ENCODE assay signal across 7 mouse cellular contexts in the genomic region with DNA sequence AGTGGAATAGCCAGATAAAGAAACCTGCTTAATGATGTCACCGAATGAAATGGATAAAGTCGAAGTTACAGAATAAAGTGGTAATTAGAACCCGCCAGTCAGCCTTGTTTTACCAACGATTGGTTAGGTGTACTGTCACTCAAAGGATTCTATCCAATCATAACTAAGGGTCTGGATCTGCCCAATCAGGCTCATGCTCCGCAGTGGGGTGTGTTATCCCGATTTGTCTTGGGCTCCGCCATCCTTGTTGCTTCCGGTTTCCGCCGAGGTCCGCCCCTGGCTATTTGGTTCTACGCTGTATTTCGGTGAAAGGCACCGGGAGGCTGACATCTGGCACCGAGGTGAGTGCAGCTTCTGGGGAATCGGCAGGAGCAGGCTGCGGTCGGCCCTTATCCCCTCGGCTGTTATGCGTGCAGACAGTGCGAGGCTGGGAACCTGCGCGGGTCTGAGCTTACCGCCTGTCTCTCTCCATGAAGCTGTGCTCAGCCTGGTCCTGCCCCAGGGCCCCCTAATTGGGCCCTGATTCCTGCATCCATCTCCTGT. TPM values are rescaled to one million over a fixed set of nuclear protein-coding genes. Genes with fewer than 3 reads are reported as not detected.
DNase-seq lines count a peak whose midpoint lies in the region; ATAC-seq and TF ChIP-seq lines count a peak whose summit lies in the region.

A gene (plus strand): TSS at position 240 of the 543 bp plus-strand sequence.

- peak; percentile 87 for DNase-seq in adrenal gland, postnatal 36 days
- DNase-seq in heart, adult 18-20 months = peak; percentile 97
- peak; percentile 99 for DNase-seq in kidney, adult 2 months
- DNase-seq in spleen, adult 2 months (ENCODE audit: low read depth in 1 of 2, low spot score in 2 of 2) = peak; percentile 77 to 99

- no peak for TF ChIP-seq POLR2A in kidney, adult 2 months (IDR thresholded peaks at IDR 0.05; ENCODE audit: low read depth, low read length)
- peak; percentile 13; the same call in 1 of the 2 replicates for TF ChIP-seq POLR2A in spleen, adult 2 months (IDR thresholded peaks at IDR 0.05; ENCODE audit: low read depth, low read length)

- no peak for TF ChIP-seq CTCF in kidney, adult 2 months (conservative IDR thresholded peaks at IDR 0.05; ENCODE audit: insufficient read depth, insufficient read length, low read depth, low read length)
- TF ChIP-seq CTCF in spleen, adult 2 months (IDR thresholded peaks at IDR 0.05; ENCODE audit: extremely low read depth, insufficient read depth, insufficient read length, insufficient replicate concordance) = no peak

- H3K27me3 ChIP-seq in embryonic facial prominence, embryonic 13.5 days = no peaks in the 10 kb centered on the region
- H3K27me3 ChIP-seq in kidney, adult 2 months (replicated peaks; ENCODE audit: control insufficient read depth, insufficient read depth, low read length) = no peaks in the 10 kb centered on the region
- H3K27me3 ChIP-seq in limb, embryonic 12.5 days = no peaks in the 10 kb centered on the region
- H3K27me3 ChIP-seq in midbrain, embryonic 15.5 days (replicated peaks) = no peaks in the 10 kb centered on the region
- H3K27me3 ChIP-seq in spleen, adult 2 months (ENCODE audit: control insufficient read depth, insufficient read depth, low read length) = no peaks in the 10 kb centered on the region

- H3K4me3 ChIP-seq in embryonic facial prominence, embryonic 13.5 days = peak within 1 kb of the TSS; percentile 83
- H3K4me3 ChIP-seq in kidney, adult 2 months (ENCODE audit: insufficient read depth, low read depth, low read length) = peak within 1 kb of the TSS; percentile 99
- H3K4me3 ChIP-seq in limb, embryonic 12.5 days (replicated peaks) = peak within 1 kb of the TSS; percentile 78
- H3K4me3 ChIP-seq in midbrain, embryonic 15.5 days = peak within 1 kb of the TSS; percentile 84
- peak within 1 kb of the TSS; percentile 72 for H3K4me3 ChIP-seq in spleen, adult 2 months (ENCODE audit: extremely low read depth, insufficient read depth, insufficient read length)

- peak within 1 kb of the TSS; percentile 69 for H3K27ac ChIP-seq in embryonic facial prominence, embryonic 13.5 days
- H3K27ac ChIP-seq in kidney, adult 2 months (ENCODE audit: insufficient read depth, low read depth, low read length) = peak within 1 kb of the TSS; percentile 26; the same call in 1 of the 2 replicates
- H3K27ac ChIP-seq in limb, embryonic 12.5 days = 0 out of 2 replicates have a peak within 1 kb of the TSS, but pooled peaks have one; percentile 42
- peak within 1 kb of the TSS; percentile 90 for H3K27ac ChIP-seq in midbrain, embryonic 15.5 days
- H3K27ac ChIP-seq in spleen, adult 2 months (ENCODE audit: insufficient read depth, low read length) = peak within 1 kb of the TSS; percentile 46; the same call in 1 of the 2 replicates

- peaks cover 27% of the 10 kb centered on the region for H3K36me3 ChIP-seq in embryonic facial prominence, embryonic 13.5 days
- no peaks in the 10 kb centered on the region; the same call in 1 of the 2 replicates for H3K36me3 ChIP-seq in kidney, adult 2 months (ENCODE audit: control insufficient read depth, insufficient read depth, low read length)
- peaks cover 33% of the 10 kb centered on the region for H3K36me3 ChIP-seq in limb, embryonic 12.5 days
- H3K36me3 ChIP-seq in midbrain, embryonic 15.5 days (replicated peaks) = peaks cover 21% of the 10 kb centered on the region
- H3K36me3 ChIP-seq in spleen, adult 2 months (ENCODE audit: control insufficient read depth, insufficient read depth, low read length) = peaks cover 4% of the 10 kb centered on the region; the same call in 1 of the 2 replicates

- peak; percentile 99 for ATAC-seq in embryonic facial prominence, embryonic 13.5 days (ENCODE audit: insufficient number of reproducible peaks, insufficient read depth, low FRiP score, low TSS enrichment, low read depth)
- ATAC-seq in limb, embryonic 12.5 days (ENCODE audit: insufficient number of reproducible peaks, insufficient read depth, low FRiP score, low TSS enrichment, low read depth) = peak; percentile 100
- peak; percentile 100 for ATAC-seq in midbrain, embryonic 15.5 days (replicated peaks)

- peak within 1 kb of the TSS; percentile 86 for H3K9ac ChIP-seq in embryonic facial prominence, embryonic 13.5 days
- H3K9ac ChIP-seq in limb, embryonic 12.5 days (replicated peaks) = peak within 1 kb of the TSS; percentile 84
- peak within 1 kb of the TSS; percentile 95 for H3K9ac ChIP-seq in midbrain, embryonic 15.5 days

- H3K4me2 ChIP-seq in embryonic facial prominence, embryonic 13.5 days = peak within 1 kb of the TSS; percentile 82
- peak within 1 kb of the TSS; percentile 84 for H3K4me2 ChIP-seq in limb, embryonic 12.5 days
- peak within 1 kb of the TSS; percentile 76 for H3K4me2 ChIP-seq in midbrain, embryonic 15.5 days

- peaks cover 6% of the 10 kb centered on the region for H3K4me1 ChIP-seq in embryonic facial prominence, embryonic 13.5 days
- no peaks in the 10 kb centered on the region for H3K4me1 ChIP-seq in kidney, adult 2 months (ENCODE audit: control insufficient read depth, insufficient read depth, low read length)
- peaks cover 6% of the 10 kb centered on the region for H3K4me1 ChIP-seq in limb, embryonic 12.5 days (replicated peaks)
- H3K4me1 ChIP-seq in midbrain, embryonic 15.5 days = peaks cover 15% of the 10 kb centered on the region
- no peaks in the 10 kb centered on the region; the same call in none of the 2 replicates for H3K4me1 ChIP-seq in spleen, adult 2 months (ENCODE audit: control insufficient read depth, insufficient read depth, insufficient read length)

- H3K9me3 ChIP-seq in embryonic facial prominence, embryonic 13.5 days = no peaks in the 10 kb centered on the region
- no peaks in the 10 kb centered on the region for H3K9me3 ChIP-seq in limb, embryonic 12.5 days
- H3K9me3 ChIP-seq in midbrain, embryonic 15.5 days = no peaks in the 10 kb centered on the region

- WGBS in embryonic facial prominence, embryonic 13.5 days = under 1% methylated on average over 24 of the region's 24 CpGs
- under 1% methylated on average over 24 of the region's 24 CpGs for WGBS in kidney, adult 2 months
- WGBS in limb, embryonic 12.5 days = under 1% methylated on average over 24 of the region's 24 CpGs
- under 1% methylated on average over 24 of the region's 24 CpGs for WGBS in midbrain, embryonic 15.5 days
- under 1% methylated on average over 24 of the region's 24 CpGs for WGBS in spleen, adult 2 months

RNA-seq across cellular contexts. Expression of the gene that starts here (rescaled TPM):
- 1 to 10 TPM; 3.3 to 3.6 TPM for total RNA-seq in adrenal gland, postnatal 36 days (2021)
- 10.8 and 12.3 TPM in 2 replicates for polyA plus RNA-seq in embryonic facial prominence, embryonic 13.5 days (2015; fragmentation: Nextera tagmentation; extraction: Ambion mirVana)
- 1 to 10 TPM in 1 of 2 experiments, under 1 TPM in 1; 0.92 to 1.9 TPM for total RNA-seq in heart, adult 18-20 months (2021)
- polyA plus RNA-seq in kidney, adult 2 months (2012; rRNA removed) = 2.3 and 2.6 TPM in 2 replicates
- 12.8 and 13.5 TPM in 2 replicates for polyA plus RNA-seq in limb, embryonic 12.5 days (2016; fragmentation: Nextera tagmentation; extraction: Ambion mirVana)
- polyA plus RNA-seq in midbrain, embryonic 15.5 days (2015; fragmentation: Nextera tagmentation; extraction: Ambion mirVana) = 24.7 and 25.4 TPM in 2 replicates
- polyA plus RNA-seq in spleen, adult 2 months (2012; rRNA removed) = 2.6 and 2.9 TPM in 2 replicates

Comparison
In these comparisons a context has a peak if more than half of its experiments do, and no peak if none do; other contexts are left out.
1. Peak in every context shown above with its lines: DNase-seq, ATAC-seq, H3K4me3 ChIP-seq and H3K27ac ChIP-seq.
2. H3K27ac ChIP-seq: peak in every context shown above with its lines; median percentile 90 in midbrain, embryonic 15.5 days; 69 in embryonic facial prominence, embryonic 13.5 days; 46 in spleen, adult 2 months; 42 in limb, embryonic 12.5 days; 26 in kidney, adult 2 months.